Mouse (Mus musculus) kidney, adult 11 months (tissue): ENCODE data around the gene Akap7.
A peak's percentile ranks its signal among the peaks of the same experiment; 100 is the strongest.
"Not testable (repeated sequence)": the region's sequence is repeated elsewhere in the genome, so short reads cannot be mapped to it uniquely, and the experiment has no call there.

Source experiments
- DNase-seq: peaks from one replicate; pipeline ENCODE4 v3.0.0; 2022

Gene Akap7

GRCm38 (mm10) chr10:25250108-25250507, 57.6 kb downstream of the Akap7 start:
- DNase-seq = peak; percentile 23

- no peak for DNase-seq
These were observed 61.5 kb downstream of the Akap7 start for GRCm38 (mm10) chr10:25246173-25246572.

GRCm38 (mm10) chr10:25239156-25239555, 68.5 kb downstream of the Akap7 start:
- no peak for DNase-seq

- DNase-seq = no peak
These were observed 73.6 kb downstream of the Akap7 start for GRCm38 (mm10) chr10:25234080-25234479.

- no peak for DNase-seq
These were observed 75.0 kb downstream of the Akap7 start for GRCm38 (mm10) chr10:25232700-25233099.

DNA sequence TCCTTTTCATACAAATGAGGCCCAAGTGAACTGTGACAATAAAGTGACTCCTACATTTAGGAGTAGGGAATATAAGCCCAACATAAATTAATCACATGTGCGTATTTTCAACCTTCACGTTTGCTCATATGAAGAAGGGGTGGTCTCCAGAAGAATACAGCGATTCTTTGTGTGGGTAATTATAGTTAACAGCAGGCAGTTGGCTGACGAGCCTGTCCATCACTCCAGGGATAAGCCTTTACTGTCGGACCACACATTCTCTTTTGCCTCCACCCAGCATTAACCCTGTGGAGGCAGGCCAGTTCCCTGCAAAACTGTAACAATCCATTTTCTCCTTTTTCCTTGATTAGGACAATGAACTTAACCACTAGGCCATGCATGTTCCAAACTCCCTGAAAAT, 76.3 kb downstream of the Akap7 start:
- no peak for DNase-seq

- DNase-seq = no peak
These were observed 83.3 kb downstream of the Akap7 start for GRCm38 (mm10) chr10:25224371-25224770.

- DNase-seq = no peak
These were observed 86.9 kb downstream of the Akap7 start for GRCm38 (mm10) chr10:25220754-25221153.

- DNase-seq = no peak
These were observed 87.7 kb downstream of the Akap7 start for GRCm38 (mm10) chr10:25219901-25220495.

DNA sequence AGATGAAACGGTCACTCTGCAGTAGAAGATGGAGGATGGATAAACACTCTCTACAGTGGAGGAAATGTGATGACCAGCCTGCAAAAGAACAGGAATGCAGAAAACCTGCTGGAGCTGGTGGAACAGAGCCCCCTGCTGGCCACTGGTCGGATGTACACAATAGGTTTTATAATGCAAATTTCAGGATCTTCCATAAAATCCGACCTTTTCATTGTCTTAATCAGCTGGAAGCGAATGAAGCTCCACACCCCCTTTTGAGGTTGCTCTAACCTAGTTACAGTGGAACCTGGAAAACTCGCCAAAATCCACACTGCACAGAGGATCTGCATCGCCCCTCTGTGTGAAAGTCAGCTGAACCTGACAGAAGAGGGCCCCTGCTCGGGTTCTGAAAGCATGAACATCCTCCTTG, 88.4 kb downstream of the Akap7 start:
- DNase-seq = no peak

DNA sequence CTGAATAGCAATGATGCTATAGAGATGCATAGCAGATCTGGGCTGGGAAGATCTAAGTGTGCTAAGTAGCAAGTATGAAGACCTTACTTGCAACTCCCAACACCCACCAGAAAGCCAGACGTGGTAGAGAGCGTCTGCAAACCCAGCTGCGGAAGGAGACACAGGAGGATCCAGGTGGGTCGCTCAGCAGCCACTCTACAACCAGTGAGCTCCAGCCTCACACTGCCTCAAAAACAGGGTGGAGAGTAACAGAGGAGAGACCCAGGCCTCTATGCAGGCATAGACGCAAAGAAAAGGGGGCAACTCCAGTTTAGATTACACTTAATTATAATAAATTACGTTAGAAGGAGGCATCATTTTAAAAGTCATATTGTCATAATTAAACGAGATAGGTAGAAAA, 88.9 kb downstream of the Akap7 start:
- no peak for DNase-seq

- DNase-seq = no peak
These were observed 91.7 kb downstream of the Akap7 start for GRCm38 (mm10) chr10:25215977-25216376.

DNA sequence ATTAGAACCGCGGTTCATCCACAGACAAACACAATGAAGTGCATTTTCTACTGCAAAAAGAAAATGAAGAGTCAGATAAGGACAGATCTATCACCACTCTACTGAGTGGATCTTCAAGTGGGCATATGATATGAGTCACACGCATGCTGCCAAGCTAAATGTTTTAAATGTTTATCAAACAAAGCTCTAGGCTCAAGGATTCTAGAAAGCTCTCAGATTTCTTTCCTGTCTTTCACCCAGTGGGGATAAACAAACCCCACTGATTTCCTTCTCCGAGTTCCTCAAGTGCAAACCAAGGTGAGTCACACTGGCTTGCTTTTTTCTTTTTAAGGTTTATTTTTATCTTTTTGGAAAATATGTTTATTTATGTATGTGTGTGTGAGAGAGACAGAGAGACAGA, 94.0 kb downstream of the Akap7 start:
- DNase-seq = no peak

DNA sequence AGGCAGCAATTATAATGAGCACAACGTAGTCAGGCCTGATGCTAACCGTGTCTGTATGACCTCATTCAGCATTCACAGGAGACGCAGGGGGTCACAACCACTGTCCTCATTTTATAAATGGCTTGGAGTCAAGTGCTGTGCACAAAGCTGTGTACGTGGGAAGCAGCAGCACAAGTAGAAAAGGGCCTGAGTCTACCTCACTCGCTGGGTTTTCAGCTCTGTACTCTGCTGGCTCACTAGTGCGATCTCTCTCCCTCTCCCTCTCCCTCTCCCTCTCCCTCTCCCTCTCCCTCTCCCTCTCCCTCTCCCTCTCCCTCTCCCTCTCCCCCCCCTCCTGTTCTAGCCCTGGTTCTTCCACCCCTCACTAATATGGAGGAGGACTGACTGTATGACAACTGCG, 99.1 kb downstream of the Akap7 start:
- DNase-seq = no peak

- no peak for DNase-seq
These were observed 99.8 kb downstream of the Akap7 start for GRCm38 (mm10) chr10:25207866-25208265.

DNA sequence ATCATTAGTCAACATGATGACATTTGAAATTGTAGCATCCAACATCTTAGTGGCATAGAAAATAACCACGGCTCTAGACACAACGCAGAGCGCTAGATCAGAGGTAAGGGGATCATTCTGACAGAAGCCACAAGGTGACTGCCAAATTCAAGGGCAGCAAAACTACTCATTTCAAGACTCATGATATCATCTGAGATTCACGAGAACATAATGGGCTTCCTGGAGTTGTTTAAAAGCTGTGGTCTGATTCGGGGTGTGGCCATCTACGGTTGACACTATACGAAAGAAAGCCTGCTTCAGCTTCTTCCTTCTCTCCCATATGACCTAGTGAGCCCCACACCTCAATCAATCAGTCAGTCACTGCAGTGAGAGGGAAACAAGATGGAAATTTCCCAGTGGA, 107.0 kb downstream of the Akap7 start:
- no peak for DNase-seq

- DNase-seq = peak; percentile 12
These were observed 107.9 kb downstream of the Akap7 start for GRCm38 (mm10) chr10:25199510-25200353.

DNA sequence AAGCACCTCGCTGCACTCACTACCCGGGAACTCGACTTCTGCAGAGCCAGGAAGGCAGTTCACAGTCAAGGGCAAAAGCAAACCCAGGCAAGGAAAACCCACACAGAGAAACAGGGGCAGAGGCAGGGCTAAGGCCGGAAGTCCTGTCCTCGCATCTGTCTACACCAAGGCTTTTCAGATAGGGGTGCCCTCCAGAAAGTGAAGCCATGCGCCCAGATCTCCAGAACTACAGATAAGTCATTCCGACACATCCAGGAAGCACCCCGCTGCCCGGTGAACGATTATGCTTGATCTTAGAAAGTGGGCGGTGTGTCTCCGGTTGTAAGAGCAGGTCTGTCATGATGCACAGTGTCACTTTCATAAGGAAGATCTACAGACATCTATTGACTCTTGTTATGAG, 109.1 kb downstream of the Akap7 start:
- no peak for DNase-seq

DNA sequence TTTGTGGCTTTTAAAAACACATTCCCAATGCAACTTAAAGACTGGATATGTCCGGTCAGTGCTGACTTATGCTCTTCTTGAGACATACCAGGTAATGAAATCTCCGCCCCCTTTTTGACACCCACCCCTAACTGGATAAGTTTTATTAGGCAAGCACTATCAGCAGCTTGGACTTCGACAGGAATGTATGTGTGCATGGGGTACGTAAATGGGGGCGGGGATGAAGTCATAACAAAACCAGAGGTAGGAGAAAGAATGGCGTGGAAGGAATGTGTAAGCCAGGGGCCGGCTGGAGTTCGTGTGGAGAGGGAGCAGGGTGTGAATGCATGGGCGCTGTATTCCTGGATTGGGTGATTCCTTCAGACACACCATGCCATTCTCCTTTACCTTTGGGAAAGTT, 109.6 kb downstream of the Akap7 start:
- no peak for DNase-seq

- no peak for DNase-seq
These were observed 115.2 kb downstream of the Akap7 start for GRCm38 (mm10) chr10:25192180-25193073.

GRCm38 (mm10) chr10:25191166-25191565, 116.5 kb downstream of the Akap7 start:
- DNase-seq = no peak

GRCm38 (mm10) chr10:25186240-25186639, 121.4 kb downstream of the Akap7 start:
- not testable (repeated sequence) for DNase-seq

DNA sequence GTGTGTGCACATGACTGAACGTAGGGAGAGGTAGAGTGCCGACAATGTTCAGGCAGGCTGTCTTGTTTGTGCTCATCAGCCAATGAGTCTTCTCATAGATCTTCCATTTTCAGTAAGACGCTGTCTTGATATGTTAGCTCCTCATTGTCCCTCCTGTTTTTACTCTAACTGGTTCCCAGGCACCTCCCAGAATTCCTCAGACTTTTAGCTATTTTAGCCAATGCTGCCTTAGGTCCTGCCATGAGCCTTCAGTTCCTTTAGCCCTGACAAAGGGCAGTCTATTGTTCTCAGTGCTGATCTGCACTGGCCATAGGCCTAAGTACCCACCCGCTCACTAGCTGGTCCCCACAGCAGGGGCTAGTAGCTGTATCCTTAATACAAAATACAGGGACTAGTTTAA, 122.0 kb downstream of the Akap7 start:
- DNase-seq = no peak
